Mouse (Mus musculus): ENCODE measurements around the gene Gm11077.

The Gm11077 gene

DNA sequence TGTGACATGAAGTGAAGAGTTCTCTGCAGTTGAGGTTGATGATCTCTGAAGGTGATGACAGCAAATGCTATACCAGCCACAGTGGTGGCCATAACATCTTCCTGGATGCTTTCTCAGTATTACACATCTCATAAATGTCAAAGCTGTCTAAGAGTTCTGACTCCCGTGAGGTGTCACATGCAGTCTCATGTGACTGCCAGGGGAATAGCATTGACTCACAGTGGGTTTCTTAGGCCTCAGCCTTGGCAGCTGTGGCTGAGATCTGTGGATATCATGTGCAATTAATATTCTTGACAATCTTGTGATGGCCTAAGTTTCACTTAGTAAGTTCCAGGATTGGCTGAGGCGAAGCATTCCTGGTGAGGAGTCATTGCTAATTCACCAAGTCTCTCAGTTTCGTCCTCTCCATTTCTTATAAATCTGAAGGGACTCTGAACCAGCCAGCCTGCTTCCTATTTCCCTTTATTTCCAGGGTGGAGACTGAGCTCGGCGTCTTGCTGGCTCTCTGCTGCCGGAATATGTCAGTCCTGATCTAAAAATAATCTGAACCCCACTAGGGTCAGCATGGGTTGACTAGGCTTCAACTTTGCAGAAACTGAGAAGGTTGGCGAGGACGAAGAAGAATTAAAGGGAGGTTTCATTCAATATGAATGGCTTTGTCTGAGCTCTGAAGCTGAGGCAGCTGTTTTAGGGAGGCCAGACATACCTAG is 21.4 kb downstream of the Gm11077 start:
- no peak for DNase-seq

DNA sequence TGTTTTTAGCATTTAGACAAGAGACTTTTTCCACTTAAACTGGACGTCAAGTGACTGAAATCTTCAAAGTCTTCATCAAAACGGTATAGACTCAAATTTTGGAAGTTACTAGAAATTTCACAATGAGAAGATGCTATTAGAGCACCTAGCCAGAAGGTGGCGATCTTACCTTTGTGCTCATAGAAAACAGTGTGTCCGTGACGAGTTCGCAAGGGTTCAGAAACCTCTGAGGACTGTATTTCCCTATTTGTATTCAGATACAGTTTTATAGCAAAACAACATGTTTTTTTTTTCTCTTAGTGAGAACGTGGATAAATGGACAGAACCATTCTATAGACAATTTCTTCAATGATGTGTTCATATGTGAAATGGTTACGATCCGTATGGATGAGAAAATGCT is 37.3 kb downstream of the Gm11077 start:
- DNase-seq = peak; percentile 55 to 62

DNA sequence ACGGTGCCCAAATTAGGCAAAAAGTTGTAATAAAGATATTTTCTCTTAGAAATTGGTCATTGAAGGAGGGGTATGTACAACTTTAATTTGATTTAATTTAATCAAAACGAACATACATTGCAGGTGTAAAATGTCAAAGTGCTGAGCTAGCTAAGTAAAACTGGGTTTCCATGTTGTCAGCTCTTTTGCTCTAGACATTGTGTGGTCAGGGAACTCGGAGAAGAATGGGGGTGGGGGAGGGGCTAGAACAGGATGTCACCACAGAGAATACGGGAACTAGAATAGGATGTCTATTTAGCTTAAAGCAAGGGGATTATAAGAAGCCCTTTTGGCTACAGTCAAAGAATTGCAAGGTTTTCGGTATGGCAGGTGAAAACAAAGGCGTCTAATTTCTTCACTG is 38.2 kb downstream of the Gm11077 start:
- DNase-seq = no peak

DNA sequence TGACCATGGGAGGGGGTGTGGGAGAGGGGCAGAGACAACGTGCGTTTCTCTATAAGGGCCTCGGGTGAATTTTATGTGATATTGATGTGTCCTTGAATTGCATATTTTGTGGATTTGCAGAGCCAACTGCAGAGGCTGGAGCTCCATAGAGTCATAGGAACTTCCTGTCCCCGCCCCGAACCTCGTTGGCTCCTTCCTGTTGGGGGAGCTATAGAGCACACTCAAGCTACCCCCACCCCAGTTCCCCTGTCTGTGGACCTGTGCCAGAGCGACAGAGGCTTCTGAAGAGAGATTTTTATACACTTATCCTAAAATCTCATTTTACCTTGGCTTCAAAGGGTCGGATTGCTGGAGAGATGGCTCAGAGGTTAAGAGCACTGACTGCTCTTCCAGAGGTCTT is 39.1 kb downstream of the Gm11077 start:
- no peak for DNase-seq

DNA sequence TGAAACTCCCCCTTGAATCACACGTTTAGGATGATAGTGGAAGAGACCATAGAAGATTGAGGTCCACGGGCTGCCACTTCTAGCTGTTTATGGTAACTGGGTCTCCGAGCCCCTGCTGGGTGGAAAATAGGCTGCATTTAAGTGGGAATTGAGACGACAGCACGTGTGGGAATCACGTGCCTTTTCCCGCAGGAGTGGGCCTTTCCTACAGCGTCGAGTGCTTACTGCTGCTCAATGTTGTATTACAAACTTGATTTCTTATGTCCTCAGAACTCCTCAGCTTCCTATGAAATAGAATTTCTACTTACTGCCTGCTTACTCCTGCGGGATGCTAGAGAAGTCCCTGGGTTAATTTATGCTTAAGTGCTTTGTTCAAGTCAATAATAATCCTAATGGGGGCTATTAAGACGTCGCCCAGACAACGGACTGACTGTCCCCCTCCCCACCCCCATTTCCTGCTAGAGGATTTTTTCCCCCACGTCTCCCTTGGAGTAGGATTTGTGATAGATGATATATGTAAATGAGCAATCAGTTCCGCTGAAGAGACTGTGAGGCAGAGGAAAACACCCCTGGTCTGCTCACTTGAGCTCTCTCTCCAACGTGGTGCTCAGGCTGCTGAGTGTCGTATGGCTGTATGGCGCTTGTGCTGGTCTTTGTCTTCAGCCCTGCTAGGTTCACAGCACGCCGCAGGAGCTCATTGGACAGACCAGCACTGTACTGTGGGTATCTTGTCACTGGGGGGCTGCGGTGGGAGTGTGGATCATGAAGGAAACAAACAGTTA is 40.0 kb downstream of the Gm11077 start:
- no peak for DNase-seq

DNA sequence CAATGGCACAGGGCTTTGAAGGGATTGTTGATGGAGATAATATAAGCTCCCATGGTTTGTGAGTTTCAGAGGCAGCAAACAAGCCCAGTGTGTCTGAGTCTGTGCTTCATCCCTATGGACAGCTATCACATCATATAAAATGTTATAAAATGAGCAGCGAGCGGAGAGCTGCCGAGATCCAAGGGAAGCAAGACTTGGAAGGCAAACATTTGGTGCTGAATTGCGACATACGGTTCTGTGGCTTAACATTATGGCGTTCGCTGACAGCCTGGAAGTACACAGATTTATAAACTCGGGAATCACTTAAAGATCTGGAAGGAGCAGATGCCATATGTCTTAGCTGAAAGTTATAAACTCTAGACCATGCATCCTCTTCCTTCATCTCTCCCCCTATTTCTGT is 47.2 kb downstream of the Gm11077 start:
- no peak for DNase-seq

DNA sequence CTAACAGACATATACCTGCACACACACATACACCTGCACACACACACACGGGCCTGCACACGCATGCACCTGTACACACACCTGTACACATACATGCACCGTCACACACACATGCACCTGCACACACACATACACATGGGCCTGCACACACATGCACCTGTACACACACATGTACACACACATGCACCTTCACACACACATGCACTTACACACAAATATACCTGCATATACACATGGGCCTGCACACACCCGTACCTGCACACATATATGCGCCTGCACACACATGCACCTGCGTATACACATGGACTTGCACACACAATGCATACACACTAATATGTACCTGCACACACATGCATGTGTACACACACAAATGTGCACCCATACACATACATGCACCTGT is 53.4 kb downstream of the Gm11077 start:
- DNase-seq = no peak

DNA sequence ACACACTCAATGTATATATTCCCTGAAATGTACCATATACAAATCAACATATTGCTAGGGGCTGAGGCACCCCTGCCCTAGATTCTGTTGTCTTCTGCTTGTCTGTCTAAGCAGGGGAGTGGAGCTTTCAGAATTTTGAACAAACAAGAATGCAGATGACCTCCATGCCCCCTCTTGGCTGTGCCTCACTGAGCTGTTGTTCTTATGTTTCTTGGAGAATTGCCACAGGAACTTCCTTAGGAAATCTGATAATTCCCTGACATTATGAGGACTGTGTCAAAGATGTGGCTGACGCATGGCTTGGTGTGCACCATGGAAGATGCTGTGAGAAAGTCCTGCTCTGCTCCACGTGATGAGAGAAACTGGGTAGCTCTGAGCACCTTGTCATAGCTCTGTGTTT is 57.0 kb downstream of the Gm11077 start:
- DNase-seq = no peak

DNA sequence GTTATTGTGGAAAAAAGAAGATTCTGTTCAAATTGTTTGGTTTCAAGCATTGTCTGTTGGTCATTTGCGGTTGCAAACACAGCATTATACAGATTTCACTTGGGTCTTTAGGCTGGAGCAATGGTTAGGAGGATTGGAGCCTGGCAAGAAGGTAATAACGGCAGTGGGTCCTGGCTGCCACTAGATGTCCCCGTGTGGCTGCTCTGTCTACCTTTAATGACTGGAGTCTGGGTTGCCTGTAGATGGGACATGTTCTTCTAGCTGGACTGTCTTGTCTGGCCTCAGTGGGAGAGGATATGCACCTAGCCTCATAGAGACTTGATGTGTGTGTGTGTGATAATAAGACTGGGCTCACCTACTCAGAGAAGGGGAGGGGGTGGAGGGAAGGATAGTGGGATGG is 60.8 kb downstream of the Gm11077 start:
- peak; percentile 30 to 41 for DNase-seq

DNA sequence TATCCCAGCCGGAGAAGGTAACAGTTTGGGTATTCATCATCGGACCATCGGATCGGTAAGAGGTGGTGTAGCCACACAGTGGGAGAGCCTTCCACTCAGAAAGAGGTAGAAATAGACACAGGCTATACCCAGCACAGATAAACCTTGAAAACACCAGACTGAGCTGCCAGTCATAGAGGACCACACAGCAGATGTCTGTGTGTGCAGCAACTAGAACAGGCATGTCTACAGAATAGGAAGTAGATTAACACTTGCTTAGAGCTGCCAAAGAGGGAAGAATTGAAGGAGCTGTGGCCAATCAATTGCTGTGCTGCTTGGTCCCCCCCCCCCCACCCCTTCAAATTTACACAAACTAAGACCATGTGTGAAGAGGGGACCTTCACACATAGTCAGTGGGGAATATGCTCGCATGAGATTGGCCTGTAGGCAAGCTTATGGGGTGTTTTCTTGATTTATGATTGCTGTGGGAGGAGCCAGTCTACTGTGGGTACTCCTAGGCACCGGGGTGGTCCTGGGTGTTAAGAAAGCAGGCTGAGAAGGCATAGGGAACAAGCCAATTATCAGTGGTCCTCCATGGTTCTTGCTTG is 64.7 kb downstream of the Gm11077 start:
- DNase-seq = no peak

DNA sequence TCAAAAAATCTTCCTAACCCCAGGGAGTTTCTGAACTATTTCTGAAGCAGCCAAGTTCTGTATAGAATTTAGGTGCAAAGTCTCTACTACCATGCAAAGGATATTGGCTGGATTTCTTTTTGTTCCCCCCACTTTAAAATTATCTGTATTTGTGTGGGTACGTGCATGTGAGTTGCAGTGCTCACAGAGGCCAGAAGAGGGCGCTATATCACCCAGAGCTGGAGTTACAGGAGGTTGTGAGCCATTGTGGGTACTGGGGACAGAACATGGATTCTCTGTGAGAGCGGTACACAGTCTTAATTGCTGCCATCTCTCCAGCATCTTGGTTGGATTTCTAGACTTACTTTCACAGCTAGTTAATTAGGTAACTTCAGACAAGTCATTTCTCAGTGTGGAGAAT is 69.8 kb downstream of the Gm11077 start:
- DNase-seq = peak in 1 of 2 experiments; percentile 16

DNA sequence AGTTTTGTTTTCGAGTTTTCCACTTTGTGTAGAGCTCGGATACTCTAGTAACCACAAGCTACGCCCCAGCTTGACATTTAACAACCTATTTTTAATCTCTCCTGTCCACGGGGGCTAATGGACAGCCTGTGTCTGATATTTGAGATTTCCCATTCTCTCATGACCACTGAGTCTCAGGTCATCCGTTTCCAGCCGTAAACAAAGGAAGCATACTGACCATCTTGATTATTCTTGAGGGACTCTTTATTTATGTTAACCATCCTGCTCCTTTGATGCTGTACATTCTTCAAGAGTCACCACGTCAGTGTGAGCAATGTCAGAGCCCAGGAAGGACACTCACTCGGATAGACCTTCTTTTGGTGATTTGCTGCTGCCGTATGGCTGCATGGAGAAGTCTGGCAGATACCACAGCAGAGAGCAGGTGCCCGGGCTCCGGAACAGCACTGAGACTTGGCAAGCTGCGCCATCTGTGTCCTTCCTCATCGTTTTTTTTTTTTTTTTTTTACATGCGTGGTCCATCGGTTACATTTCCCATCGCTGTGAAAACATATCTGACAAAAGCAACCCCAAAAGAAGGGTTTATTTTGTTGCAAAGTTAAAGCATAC is 70.5 kb downstream of the Gm11077 start:
- DNase-seq = peak; percentile 68 to 69

DNA sequence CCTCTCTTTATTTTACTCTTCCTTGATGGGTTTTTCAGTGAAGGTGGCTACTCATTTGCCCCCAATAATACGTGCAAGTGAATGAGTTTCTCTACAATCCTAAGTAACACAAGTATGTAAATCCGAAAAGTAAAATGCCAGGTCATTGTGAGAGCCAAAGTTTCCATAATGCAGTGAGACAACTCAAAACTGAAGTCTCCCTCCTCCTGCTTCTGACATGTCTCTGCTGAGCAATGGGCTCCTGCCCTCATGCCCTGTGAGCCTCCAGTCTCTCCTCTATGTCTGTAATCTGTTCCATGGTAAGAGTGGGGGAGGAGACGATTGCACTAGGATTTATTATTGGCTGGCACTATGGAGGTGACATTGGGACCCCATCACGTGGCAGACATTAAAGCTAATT is 71.5 kb downstream of the Gm11077 start:
- no peak for DNase-seq
